Mouse (Mus musculus) layer of hippocampus, postnatal 36 days (tissue): ENCODE results near the gene Cryzl2. TPM values are rescaled to one million over a fixed set of nuclear protein-coding genes. Genes with fewer than 3 reads are reported as not detected.

Experiments
- DNase-seq, 2 experiments: peaks; one replicate each; pipeline ENCODE4 v3.0.0; 2022
- total RNA-seq, 2 experiments: library from RNA; stranded (reverse); gene quantifications; 2 replicates each; pipeline ENCODE4 v1.2.3; 2021

Gene Cryzl2
- total RNA-seq = 1 to 10 TPM; 3.8 to 4.1 TPM

DNA sequence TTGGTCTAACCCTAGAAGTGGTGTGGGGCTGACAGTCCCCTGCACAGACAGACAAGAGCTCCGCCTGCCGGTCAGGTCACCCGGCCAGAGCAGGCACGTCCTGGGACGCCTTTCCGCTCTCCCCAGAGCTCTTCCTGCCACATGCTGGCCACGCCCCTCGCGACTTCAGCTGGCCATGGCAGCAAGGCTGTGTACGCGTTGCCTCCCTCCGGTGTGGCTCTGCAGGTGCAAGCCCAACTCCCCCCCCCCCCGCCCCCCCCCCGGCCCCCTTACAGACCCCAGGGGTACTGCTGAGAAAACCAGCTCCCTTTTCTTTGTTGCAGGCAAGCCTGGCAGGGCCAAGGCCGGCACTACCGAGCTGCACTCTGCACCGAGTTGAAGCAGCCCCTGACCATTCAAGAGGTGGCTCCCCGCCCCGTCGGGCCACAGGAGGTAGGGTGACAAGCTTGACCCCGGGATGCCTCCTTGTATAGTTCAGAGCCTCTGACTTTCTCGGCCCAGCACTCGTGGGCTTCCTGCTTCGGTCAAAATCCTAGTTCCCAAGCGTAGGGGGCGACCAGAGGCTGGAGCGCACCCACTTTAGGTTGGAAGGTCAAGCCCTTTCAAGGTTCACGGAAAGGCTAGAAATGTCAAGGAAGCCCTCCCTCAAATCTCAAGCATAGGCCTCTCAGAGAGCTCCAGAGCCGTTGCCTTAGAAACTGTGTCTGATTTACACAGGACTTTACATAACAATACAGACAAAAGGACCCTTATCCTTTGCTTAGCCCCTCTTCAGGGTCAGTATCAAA, at the start of gene Cryzl2:
Cryzl2 (plus strand) TSS at position 157 of the 788 bp plus-strand sequence.
- DNase-seq = no peak

DNA sequence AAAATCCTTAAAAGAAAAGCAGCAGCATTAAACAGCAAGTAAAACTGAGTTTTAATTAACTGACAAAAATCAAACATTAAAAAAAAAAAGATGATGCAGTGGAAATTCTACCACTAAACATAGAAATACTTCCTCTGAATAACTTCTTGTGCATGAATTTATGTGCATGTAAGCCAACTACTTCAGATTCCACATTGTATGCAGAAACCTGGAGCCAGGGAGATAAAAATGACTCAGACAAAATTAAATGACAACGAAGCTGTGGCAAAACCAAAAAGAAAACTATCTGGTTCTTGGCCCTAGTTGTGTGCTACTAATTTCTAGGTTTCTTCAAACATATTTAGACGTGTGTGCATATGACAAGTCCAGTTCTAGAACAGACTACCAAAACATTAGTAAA, 48.7 kb upstream of the Cryzl2 start:
- no peak for DNase-seq

DNA sequence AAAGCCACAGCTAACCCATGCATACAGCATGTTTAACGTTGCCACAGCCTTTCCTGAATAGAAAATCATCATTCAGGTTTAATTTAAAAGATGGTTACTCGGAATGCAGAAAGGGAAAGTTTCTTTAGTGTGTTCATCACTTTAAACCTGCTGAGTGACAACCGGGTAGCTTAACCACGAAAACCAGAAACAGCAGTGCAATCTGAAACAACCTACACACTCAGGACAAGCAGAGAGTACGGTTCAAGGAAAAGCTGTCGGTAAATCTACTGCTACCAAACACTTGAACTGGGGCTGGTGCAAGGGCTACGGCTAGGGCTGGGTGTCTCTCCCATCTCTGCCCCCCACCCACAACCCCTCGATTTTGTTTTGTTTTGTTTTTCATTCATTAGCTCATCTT, 47.4 kb upstream of the Cryzl2 start:
- no peak for DNase-seq

DNA sequence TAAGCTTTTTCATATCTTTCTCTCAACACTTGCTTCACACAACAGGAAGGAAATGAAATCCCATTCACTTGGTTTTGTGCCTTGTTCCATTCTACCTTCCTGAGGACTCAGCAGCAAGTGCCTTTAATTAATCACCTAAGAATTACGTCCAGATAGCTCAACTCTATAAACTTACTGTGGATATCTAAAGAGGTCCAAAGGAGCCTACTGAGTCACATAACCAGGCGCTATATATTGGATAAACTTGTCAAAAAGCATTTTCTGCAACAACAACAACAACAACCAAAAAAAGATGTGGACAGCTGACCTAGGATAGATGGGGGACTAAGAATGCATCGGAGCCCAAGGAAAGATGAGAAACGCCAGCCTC, 47.1 kb upstream of the Cryzl2 start:
- no peak for DNase-seq

DNA sequence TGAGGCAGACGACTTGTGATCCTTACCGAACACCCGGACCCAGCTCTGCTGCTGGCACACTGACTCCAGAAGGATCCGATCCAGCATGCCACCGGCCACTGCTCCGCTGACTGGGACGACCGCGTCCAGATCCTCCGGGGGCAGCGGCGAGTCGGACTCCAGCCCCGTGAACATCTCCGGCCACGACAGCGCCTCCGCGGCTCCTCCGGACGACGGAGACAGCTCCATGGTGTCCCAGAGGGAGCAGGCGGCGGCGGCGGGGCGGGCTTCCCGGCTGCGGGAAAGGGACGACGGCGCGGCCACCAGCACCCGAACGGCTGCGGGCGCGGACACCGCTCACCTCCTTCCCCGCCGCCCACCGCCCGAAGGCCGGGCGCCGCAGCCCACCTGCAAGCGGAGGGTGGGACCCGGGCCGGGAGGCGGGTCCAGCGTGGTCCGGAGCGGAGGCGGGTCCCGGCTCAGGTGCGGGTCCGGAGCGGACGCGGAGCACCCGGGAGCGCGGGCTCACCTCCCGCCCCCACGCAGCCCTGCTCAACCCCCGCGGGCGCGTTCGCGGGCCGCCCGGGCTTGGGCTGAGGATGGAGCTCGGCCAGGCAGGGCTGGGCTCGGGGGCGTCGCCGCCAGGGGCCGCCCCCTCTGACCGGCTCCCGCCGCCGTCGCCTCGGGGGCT, 46.5 kb upstream of the Cryzl2 start:
- peak; percentile 60 to 69 for DNase-seq

DNA sequence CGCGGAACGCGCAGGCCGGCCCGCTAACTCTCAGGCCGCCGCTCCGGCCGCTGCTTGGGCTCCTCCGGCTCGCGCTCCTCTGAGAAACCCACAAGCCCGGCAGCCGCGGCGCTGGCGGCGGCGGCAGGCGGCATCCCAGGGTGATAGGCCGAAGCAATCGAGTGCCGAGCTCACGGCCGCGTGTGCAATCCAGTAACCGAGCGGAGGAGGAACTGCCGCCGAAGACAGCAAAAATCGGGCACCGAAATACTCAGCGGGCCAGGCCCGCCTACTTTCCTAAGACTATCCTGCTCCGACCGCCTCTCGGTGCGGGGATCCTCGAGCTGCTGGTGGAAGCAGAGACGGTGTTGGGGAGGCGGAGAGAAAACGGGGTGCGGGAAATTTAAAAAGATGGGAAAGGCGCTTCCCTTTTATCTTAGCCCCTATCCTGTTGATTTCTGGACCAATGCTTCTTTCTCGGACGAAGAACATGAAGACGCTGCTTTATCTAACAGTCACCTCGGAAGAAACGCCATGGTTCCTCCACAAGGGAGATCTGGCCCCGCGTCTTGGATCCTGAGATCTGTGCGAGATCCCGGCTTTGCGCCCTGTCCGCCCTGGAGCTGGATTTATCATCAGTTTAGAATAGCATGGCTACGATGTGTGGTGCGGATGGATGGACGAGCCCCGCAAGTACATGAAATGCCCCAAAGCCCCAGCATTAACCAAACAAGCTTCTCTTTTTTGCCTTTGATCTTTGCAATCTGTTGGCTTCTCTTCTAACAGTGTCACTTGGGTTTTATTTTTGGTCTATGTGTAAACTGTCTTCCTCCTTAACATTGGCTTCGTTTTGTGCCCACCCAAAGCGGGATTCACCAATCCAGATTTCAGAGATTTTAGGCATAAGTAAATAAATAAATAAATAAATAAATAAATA, 45.7 kb upstream of the Cryzl2 start, which contains the start of gene Rasal2:
Rasal2 (minus strand) TSS at position 142 of the 916 bp plus-strand sequence.
- peak; percentile 94 to 96 for DNase-seq

DNA sequence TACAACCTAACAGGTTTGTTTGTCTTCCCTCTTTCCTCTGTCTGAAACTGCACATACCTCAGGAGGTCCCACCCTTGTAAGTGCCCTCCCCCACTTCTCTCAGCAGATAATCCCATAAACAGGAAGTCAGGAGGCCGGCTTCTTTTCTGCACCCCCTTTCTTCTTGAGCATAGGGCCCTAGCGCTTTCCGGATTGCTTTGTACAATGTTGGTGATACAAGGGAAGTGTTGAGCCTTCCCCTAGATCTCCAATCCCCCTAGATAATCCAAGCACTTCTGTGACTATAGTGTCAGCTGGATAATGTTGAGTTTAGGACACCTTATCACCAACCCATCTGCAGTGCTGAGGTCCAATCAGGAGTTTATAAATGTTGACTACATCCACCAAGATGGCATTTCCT, 42.6 kb upstream of the Cryzl2 start:
- no peak for DNase-seq

DNA sequence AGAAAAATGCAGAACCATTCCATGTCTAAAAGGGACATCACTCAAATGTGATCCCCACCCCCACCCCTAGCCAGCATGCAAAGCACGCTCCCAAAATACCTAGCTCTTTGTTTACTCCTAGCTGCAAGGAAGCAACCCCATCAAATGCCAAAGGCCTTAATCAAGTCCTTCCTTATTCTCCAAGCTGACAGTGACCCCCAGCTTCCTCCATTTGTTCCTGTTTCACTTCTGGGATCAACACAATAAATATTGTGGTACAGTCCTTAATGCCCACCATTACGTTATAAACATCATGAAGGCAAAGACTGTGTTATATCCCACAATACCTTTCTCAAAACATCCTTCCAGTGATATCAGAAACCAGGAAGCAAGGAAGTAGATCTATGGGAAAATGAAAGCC, 41.7 kb upstream of the Cryzl2 start:
- no peak for DNase-seq

DNA sequence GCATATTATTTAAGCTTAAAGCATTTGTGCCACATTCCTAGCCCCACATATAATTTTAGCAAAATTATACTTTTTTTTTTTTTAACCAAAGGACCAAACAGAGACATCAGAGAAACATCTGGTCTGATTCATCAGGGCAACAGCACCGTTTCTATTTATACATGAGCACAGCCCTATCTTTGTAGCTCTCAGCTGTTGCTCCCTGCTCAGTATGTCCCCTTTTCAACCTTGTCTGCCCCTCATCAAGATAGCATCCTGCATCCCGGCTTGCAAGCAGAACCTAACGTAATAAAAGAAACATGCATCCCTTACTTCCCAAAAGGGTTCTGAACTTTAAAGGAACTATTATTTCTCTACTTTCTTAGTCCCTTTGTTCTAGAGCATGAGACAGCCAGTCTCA, 41.0 kb upstream of the Cryzl2 start:
- DNase-seq = no peak

DNA sequence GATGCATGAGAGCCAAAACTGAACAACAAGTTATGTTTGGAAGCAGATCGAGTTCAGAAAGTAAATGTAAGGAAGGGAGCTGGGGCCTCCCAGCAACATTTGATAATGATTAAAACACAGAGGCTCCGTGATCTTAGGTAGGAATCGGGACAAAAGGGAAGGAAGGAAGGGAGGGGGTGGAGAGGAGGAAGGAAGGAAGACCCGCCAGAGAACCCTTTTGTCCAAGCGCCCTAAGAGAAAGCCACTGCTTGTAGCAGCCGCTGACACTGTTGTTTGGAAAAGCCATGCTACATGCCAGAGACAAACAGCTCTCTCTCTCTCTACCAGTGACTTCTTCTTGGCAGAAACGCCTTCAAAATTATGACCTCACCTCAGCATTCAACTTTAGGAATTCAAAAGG, 40.5 kb upstream of the Cryzl2 start:
- DNase-seq = no peak

DNA sequence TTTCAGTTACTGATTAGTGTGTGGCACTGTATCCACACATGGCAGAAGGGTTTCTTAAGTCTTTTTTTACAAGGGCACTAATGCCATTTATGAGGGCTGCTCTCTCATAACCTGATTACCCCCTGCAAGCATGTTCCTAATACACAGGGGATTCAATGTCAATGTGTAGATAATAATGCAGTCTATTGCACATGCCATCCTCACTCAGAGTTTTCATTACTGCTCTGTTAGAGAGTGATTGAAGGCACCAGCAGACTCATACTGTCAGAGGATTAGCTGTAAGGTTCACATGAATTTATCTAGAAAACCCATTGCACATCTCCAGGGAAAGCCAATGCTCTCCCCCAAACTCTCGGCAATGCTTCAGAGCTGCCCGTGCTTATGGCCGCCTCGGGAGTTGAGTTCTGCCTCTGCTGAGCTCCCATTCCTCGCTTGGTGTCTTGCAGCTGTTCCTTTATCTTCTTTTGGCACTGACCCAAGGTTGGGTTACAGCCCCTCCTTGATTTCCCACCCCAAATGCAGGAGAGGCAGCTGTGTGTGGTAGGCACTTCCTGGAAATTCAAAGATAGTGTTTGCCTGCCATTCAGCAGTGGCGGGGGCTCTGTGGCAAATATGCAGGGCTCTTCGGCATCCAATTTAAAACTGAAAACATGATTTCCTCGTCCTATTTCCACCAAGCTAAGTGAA, 32.5 kb upstream of the Cryzl2 start:
- no peak for DNase-seq

DNA sequence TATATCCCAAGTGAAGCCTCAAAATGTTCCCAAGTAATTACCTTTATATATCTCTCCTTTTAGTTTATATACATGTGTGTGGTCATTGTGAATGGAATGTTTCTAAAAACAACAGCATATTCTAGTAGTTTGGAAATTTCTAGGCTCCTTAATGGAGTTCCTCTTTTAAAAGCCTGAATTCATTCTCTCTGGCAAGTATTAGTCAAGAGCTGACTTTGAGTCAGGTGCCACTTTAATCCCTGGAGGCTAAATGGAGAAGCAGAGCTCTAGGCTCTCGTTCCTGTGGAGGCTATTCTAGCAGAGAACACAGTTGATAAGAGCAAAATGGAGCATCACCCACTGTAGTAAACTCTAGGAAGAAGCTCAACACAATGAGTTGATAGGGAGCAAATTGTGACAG, 31.4 kb upstream of the Cryzl2 start:
- no peak for DNase-seq

DNA sequence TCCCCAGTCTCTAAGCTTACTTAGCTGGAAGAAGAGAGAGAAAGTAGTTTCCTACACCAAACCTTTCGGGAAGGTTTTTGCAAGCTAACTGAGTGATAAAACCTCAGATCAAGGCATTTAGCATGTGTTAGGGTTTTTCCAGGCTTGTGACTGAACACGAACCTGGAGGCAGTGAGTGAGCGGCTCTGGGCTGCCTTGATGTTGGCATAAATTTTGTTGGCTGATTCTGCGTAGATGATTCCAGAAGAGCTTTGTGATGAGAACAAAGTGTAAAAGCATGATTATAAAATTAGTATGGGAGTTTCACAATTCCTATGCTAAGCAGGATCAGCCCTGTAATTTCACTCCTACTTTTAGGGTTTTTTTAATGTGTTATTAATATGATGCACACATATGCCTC, 30.8 kb upstream of the Cryzl2 start:
- DNase-seq = peak in 1 of 2 experiments; percentile 39

DNA sequence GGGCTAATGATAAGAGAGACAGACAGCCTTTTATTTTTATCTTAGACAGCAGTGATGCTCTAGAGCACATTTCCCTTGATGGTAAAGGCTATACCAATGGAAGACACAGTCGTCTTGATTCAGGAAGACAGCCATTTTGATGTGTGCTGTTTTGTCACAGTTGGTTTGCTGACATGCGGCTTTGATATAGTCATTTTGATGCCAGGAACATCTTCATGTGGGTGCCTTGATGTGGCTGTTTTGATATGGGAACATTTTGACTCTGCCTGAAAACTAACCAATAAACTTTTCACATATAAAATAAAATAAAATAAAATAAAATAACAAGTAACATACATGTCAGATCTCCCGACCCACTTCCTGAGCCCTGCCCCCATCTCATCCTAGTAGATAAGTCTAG, 30.0 kb upstream of the Cryzl2 start:
- DNase-seq = no peak

DNA sequence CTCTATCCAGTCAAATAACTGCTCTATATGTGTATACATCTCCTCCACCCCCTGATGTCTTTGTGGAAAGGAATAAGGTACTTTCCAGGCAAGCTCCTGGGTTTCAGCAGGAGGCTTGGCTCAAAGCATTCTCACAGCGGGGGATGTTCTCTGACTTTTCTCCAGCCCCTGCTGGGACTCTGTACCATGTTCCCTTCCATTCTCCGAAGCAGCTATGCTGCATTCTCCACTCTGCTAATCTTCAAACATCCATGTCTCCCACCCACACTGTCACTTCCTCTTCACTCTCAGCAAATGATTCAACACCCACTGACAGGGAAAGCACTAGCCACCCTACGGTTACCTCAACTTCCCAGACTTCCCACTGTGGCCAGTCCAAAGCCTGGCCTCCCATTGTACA, 25.1 kb upstream of the Cryzl2 start:
- no peak for DNase-seq

DNA sequence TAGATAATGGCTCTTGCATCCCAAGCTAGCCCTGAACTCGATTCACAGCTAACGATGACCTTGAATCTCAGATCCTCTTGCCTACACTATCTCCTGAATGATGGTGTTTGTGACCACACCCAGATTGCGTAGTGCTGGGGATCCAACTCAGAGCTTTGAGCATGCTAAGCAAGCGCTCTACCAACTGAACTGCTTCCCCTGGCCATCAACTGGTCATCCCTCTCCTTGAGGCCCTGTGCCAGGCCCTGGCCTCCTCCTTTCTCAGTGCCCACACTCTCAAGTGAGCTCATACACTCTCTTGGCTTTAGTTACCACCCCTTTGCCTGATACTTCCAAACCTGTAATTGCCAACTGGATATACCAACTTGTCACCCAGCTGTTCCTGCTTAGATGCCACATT, 24.0 kb upstream of the Cryzl2 start:
- DNase-seq = no peak

DNA sequence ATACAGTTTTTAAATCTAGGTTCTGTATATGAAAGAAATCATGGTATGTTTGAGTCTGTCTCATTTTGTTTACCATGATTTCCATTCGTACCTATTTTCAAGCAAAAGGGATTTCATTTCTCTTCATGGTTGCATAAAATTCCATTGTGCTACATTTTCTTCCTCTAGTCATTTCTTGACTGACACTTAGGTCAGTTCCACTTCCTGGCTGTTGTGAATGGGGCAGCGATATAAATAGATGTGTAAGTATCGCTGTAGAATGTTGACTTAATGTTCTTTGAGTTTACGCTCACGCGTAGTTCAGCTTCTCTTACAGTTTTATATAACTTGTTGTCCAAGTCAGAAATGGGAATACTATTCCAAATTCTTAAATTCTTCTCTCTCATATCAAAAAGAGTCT, 22.5 kb upstream of the Cryzl2 start:
- no peak for DNase-seq

DNA sequence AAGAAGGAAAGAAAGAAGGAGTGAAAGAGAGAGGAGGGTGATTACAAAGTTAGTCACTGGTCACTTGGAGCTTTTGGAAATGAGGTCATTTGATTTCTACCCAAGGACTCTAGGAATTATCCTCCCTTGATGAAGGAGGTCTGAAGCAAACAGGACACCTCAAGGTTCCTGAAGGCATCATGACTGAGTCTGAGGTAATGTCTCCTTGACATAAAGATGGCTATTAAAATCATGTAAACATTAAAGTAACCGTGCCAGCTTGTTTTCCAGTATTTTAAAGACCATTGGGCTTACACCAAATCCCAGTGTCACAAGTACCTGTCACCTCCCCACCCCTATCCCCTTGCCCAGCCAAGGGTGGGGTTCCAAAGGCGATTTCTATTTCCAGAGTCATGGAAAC, 20.1 kb upstream of the Cryzl2 start:
- DNase-seq = no peak

DNA sequence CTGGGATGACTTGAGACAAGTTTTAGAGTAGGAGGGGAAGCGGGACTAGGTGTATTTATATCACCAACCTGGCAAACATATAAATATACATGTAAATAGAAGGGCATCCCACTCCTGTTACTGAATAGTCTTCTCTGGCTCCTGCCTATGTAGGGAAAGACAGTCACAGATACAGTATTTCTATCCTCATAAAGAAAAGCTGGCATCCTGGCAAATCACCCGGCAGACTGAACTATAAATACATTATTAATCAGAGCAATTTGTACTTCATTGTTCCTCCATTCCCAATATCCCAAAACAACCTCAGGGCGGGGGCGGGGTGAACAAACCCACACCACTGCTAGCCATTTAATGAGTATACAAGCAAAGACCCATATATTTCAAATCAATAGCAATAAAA, 19.3 kb upstream of the Cryzl2 start:
- peak in 1 of 2 experiments; percentile 16 for DNase-seq

DNA sequence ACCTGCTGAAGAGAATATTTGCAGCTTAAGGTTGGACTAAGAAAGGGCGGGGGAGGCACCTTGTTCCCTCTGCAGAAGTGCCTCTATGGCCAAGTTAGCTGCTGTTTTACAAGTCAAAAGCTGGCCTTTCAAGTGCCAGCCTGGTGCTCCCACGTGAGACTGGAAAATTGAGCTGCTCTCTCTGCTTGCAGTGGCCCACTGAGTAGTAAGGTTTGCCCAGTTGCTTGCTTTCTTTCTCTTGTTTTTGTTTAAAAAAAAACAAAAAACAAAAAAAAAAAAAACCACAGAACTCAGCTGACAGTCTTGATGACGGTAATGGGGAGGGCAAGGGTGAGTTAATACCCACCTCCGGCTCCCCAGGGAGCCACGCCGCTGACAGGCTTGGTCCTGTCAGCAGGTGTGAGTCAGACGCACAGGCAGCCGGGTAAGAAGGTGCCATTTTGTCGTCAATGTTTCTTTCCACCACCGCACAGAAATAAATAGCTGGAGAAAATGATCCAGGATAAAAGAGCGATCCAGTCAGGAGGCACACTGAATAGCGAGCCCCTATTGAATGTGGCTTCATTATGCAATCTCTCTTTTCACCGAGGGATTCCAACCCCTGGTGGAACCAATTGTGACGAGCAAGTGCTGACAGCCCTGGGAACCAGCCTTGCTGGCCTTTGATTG, 18.3 kb upstream of the Cryzl2 start:
- DNase-seq = peak in 1 of 2 experiments; percentile 7

DNA sequence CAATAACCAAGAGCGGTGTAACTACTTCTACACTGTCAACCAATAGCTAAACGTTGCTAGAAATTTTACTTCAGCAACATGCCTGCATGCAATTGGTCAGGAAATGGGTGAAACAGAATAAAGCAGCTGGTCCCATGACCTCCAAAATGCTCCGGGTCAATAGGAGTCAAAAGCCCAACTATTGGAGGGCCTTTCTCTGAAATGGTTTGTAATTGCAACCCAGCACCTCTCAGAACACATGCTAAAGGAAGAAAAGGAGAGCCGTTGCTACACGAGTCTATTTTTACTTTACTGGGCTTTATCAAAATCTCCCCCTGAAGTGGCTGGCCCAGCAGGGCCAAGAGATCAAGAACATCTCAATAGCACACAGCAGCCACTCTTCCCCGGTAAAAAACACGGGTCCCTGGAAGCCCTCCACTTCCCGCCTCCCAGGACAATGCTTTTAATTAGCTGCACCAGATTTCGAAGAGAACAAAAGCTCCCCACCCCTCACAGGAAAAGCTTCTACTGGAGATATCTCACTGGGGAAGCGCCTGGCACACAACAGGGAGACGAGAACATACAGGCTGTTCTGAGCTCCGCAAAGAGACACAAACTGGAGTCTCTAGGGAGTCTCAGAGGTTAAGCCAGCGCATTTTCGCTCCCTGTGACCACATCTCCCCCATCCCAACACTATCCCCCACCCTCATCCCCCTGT, 15.2 kb upstream of the Cryzl2 start:
- peak; percentile 57 to 69 for DNase-seq
